In genomic region chr9:56864832-56865231, GRCm38 (mm10) we compare ENCODE assay signal across 8 mouse cellular contexts. TPM values are rescaled to one million over a fixed set of nuclear protein-coding genes. Genes with fewer than 3 reads are reported as not detected.
DNase-seq lines count a peak whose midpoint lies in the region; ATAC-seq lines count a peak whose summit lies in the region.

Gene Cspg4, plus strand, starts transcription at chr9:56865033.

- WGBS in hindbrain, embryonic 13.5 days = 3% methylated on average over 24 of the region's 24 CpGs

- H3K9ac ChIP-seq in hindbrain, embryonic 13.5 days = peak within 1 kb of the TSS; percentile 49

- peaks cover 38% of the 10 kb centered on the region for H3K4me1 ChIP-seq in hindbrain, embryonic 13.5 days (replicated peaks)

- H3K9me3 ChIP-seq in hindbrain, embryonic 13.5 days = no peaks in the 10 kb centered on the region

- no peak within 1 kb of the TSS for H3K27ac ChIP-seq in hindbrain, embryonic 13.5 days

- intact Hi-C loops in left cerebral cortex, postnatal 10 days (cut with DNase I) = no loop called here

- no peak for DNase-seq in frontal cortex, adult 2 months (ENCODE audit: extremely low spot score in 1 of 2, low spot score in 1 of 2)
- peak; percentile 62 to 69 for DNase-seq in gastrocnemius, adult 8-10 months (ENCODE audit: low spot score in 2 of 2)
- peak in 1 of 2 experiments; percentile 84 for DNase-seq in left cerebral cortex, postnatal 10 days (ENCODE audit: extremely low spot score in 1 of 2, low spot score in 2 of 2)
- DNase-seq in lung, postnatal 4 days = peak; percentile 64 to 82
- peak; percentile 76 for DNase-seq in testis, postnatal 10 days (ENCODE audit: low spot score)

- peak within 1 kb of the TSS; percentile 47 for H3K4me2 ChIP-seq in hindbrain, embryonic 13.5 days

- ATAC-seq in frontal cortex, adult (ENCODE audit: low TSS enrichment) = no peak
- ATAC-seq in hindbrain, embryonic 13.5 days (ENCODE audit: low FRiP score) = no peak
- ATAC-seq in granulocyte monocyte progenitor cell, adult 5-6 weeks (replicated peaks; ENCODE audit: poor library complexity, severe bottlenecking) = no peak

- H3K4me3 ChIP-seq in hindbrain, embryonic 13.5 days = peak within 1 kb of the TSS; percentile 26

- peaks cover 40% of the 10 kb centered on the region for H3K27me3 ChIP-seq in hindbrain, embryonic 13.5 days

- H3K36me3 ChIP-seq in hindbrain, embryonic 13.5 days = no peaks in the 10 kb centered on the region

RNA-seq across cellular contexts. Expression of gene Cspg4, which starts in this region (rescaled TPM):
- polyA plus RNA-seq in frontal cortex, adult 2 months (2012; rRNA removed) = 10.9 and 12.0 TPM in 2 replicates
- 1 to 10 TPM; 3.2 to 5.4 (median 4.2) TPM for total RNA-seq in gastrocnemius, adult 8-10 months (2022)
- 4.2 and 5.2 TPM in 2 replicates for polyA plus RNA-seq in hindbrain, embryonic 13.5 days (2015; fragmentation: Nextera tagmentation; extraction: Ambion mirVana)
- 10 to 100 TPM; 21.2 to 28.0 TPM for total RNA-seq in left cerebral cortex, postnatal 10 days (2021)
- total RNA-seq in granulocyte monocyte progenitor cell, adult 5-6 weeks (2014; fragmentation: Nextera tagmentation) = not detected in 2 replicates
- not detected in 2 replicates for total RNA-seq in granulocyte monocyte progenitor cell, adult 5-6 weeks (2017)

Comparison
In these comparisons a context has a peak if more than half of its experiments do, and no peak if none do; other contexts are left out.
1. RNA of gene Cspg4 (total RNA-seq): 21.2 to 28.0 TPM in left cerebral cortex, postnatal 10 days and 3.2 to 5.4 TPM in gastrocnemius, adult 8-10 months; not detected in granulocyte monocyte progenitor cell, adult 5-6 weeks; every median in the first group is over 4 times any median in the second.
2. DNase-seq: peak in gastrocnemius, adult 8-10 months (2 of 2), lung, postnatal 4 days (2 of 2) and testis, postnatal 10 days (single experiment); none in frontal cortex, adult 2 months (0 of 2).